Mouse (Mus musculus) liver, embryonic 13.5 days (tissue): ENCODE measurements around the gene Lrrc45. TPM values are rescaled to one million over a fixed set of nuclear protein-coding genes. Genes with fewer than 3 reads are reported as not detected.
"Not testable (repeated sequence)": the region's sequence is repeated elsewhere in the genome, so short reads cannot be mapped to it uniquely, and the experiment has no call there.

Experiments used
- ATAC-seq: fragments of 200-750 bp; cut with Nextera tagmentation; 2 replicates; pipeline ENCODE4 v1.8.0; 2017; ENCODE audit warnings: low read depth, mild to moderate bottlenecking, moderate number of reproducible peaks, moderate library complexity
- DNase-seq: peaks from one replicate; pipeline ENCODE4 v3.0.0; 2022
- H3K27ac ChIP-seq: fragments of 300-500 bp; sonication (generic); 2 replicates; pipeline ENCODE4 v1.5.1; 2015; ENCODE audit warnings: moderate library complexity, mild to moderate bottlenecking, inconsistent platforms
- H3K27me3 ChIP-seq: fragments of 300-500 bp; sonication (generic); 2 replicates; pipeline ENCODE4 v1.6.1; 2015; ENCODE audit warnings: mild to moderate bottlenecking, inconsistent platforms
- H3K36me3 ChIP-seq: fragments of 300-500 bp; sonication (generic); 2 replicates; pipeline ENCODE4 v1.6.1; 2015; ENCODE audit warnings: mild to moderate bottlenecking, inconsistent platforms
- H3K4me1 ChIP-seq: fragments of 300-500 bp; sonication (generic); replicated peaks from 2 replicates; pipeline ENCODE4 v1.6.1; 2015; ENCODE audit warnings: inconsistent platforms
- H3K4me2 ChIP-seq: fragments of 300-500 bp; sonication (generic); 2 replicates; pipeline ENCODE4 v1.6.1; 2015; ENCODE audit warnings: inconsistent platforms, mild to moderate bottlenecking, moderate library complexity
- H3K4me3 ChIP-seq: fragments of 300-500 bp; sonication (generic); replicated peaks from 2 replicates; pipeline ENCODE4 v1.5.1; 2015; ENCODE audit warnings: mild to moderate bottlenecking, inconsistent platforms
- H3K9ac ChIP-seq: fragments of 300-500 bp; sonication (generic); 2 replicates; pipeline ENCODE4 v1.6.1; 2015; ENCODE audit warnings: mild to moderate bottlenecking, inconsistent platforms
- H3K9me3 ChIP-seq: fragments of 300-500 bp; sonication (generic); replicated peaks from 2 replicates; pipeline ENCODE4 v1.6.1; 2016; ENCODE audit warnings: inconsistent platforms
- WGBS: fragments of 180-500 bp; shearing (Covaris S2); methylation state at CpG from one replicate; pipeline ENCODE4 v1.1.7; 2015; ENCODE audit not compliant: insufficient replicate concordance; 5-methylcytosine and 5-hydroxymethylcytosine counted together
- polyA plus RNA-seq: library from polyadenylated mRNA; unstranded; fragments of >200 nt; fragmentation: Nextera tagmentation; extraction: Ambion mirVana; gene quantifications from 2 replicates; pipeline ENCODE4 v1.2.1, GENCODE M21; 2015

The Lrrc45 gene
- polyA plus RNA-seq, 1 experiment from 2014 or later = 13.0 TPM

GRCm38 (mm10) chr11:120729432-120730050 is 15.8 kb downstream of the Lrrc45 start:
- not testable (repeated sequence) for H3K36me3 ChIP-seq, H3K27ac ChIP-seq, H3K9ac ChIP-seq, H3K4me3 ChIP-seq, H3K9me3 ChIP-seq
- Histone ChIP-seq H3K4me2 (peak overlapping the region; percentile 37), H3K27me3 (peaks cover 37% of the 10 kb centered on the region), H3K4me1 (peaks cover 21% of the 10 kb centered on the region)
- 3% methylated on average over 17 of the region's 21 CpGs for WGBS
- DNase-seq = peak; percentile 63
- peak; percentile 27; the same call in 1 of the 2 replicates for ATAC-seq

GRCm38 (mm10) chr11:120730331-120730870 is 16.7 kb downstream of the Lrrc45 start:
- ATAC-seq (no peak), DNase-seq (no peak)
- Histone ChIP-seq H3K36me3 (no peaks in the 10 kb centered on the region), H3K4me3 (no peak overlapping the region), H3K27me3 (peaks cover 35% of the 10 kb centered on the region), H3K9me3 (no peaks in the 10 kb centered on the region), H3K4me2 (no peak overlapping the region), H3K9ac (no peak overlapping the region), H3K27ac (no peak overlapping the region), H3K4me1 (peaks cover 21% of the 10 kb centered on the region)
- 70% methylated on average over 10 of the region's 10 CpGs for WGBS

DNA sequence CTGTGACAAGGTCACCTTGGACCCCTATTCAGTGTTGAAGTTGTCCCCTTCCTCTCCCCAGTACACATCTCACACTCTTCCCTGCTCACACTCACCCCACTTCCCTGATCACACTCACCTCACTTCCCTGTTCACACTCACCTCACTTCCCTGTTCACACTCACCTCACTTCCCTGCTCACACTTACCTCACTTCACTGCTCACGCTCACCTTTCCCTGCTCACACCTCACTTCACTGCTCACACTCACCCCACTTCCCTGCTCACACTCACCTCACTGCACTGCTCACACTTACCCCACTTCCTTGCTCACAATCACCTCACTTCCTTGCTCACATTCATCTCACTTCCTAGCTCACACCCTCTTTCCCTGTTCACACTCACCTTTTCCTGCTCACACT is 17.7 kb downstream of the Lrrc45 start:
- Histone ChIP-seq H3K36me3 (no peaks in the 10 kb centered on the region), H3K9me3 (no peaks in the 10 kb centered on the region), H3K4me3 (no peak overlapping the region), H3K27me3 (peaks cover 26% of the 10 kb centered on the region), H3K9ac (no peak overlapping the region), H3K4me2 (no peak overlapping the region), H3K4me1 (peaks cover 16% of the 10 kb centered on the region), H3K27ac (no peak overlapping the region)
- 76% methylated on average over 1 of the region's 1 CpGs for WGBS
- DNase-seq (no peak), ATAC-seq (no peak)

- H3K4me2 ChIP-seq = no peak within 1 kb of the TSS
- no peak for ATAC-seq
Measured at GRCm38 (mm10) chr11:120731858-120732680, 18.3 kb downstream of the Lrrc45 start, which contains the start of gene Cbr2. Cbr2 (minus strand) TSS chr11:120732114.

DNA sequence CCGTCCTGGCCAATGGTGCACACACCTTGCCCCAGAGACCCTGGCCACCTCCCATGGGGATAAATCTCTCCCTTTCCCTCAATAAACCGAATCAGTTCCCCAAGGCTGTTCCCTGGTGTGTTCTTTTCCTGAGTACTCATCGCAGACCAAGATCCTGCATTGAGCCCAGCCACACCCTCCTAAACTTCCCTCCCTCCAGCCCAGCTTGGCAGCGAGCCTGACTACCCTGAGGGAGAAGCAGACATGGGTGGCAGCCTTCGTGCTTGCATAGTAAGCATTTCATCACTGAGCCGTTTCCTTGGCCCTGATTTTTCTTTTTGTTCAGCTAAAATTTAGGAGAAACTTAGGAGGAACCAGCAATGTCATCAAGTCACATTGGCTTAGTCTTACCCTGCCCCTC is 19.8 kb downstream of the Lrrc45 start:
- Histone ChIP-seq H3K4me1 (peaks cover 9% of the 10 kb centered on the region), H3K9ac (no peak overlapping the region), H3K27me3 (peaks cover 25% of the 10 kb centered on the region), H3K9me3 (no peaks in the 10 kb centered on the region), H3K27ac (no peak overlapping the region), H3K4me3 (no peak overlapping the region), H3K4me2 (no peak overlapping the region), H3K36me3 (no peaks in the 10 kb centered on the region)
- ATAC-seq (no peak), DNase-seq (no peak)
- 43% methylated on average over 6 of the region's 6 CpGs for WGBS

More at GRCm38 (mm10) chr11:120731858-120732680, 18.3 kb downstream of the Lrrc45 start, which contains the start of gene Cbr2:
- H3K36me3 ChIP-seq = no peaks in the 10 kb centered on the region
- H3K9ac ChIP-seq = no peak within 1 kb of the TSS
- 69% methylated on average over 12 of the region's 12 CpGs for WGBS
- H3K27ac ChIP-seq = no peak within 1 kb of the TSS
- H3K4me3 ChIP-seq = no peak within 1 kb of the TSS
- H3K27me3 ChIP-seq = peaks cover 26% of the 10 kb centered on the region
- H3K9me3 ChIP-seq = no peaks in the 10 kb centered on the region
- no peak for DNase-seq
- peaks cover 10% of the 10 kb centered on the region for H3K4me1 ChIP-seq

- H3K27me3 ChIP-seq = peaks cover 12% of the 10 kb centered on the region
- DNase-seq (no peak), ATAC-seq (no peak)
- no peak overlapping the region for H3K4me3 ChIP-seq
- no peaks in the 10 kb centered on the region for H3K36me3 ChIP-seq
- no peak overlapping the region for H3K4me2 ChIP-seq
- no peak overlapping the region for H3K27ac ChIP-seq
- no peak overlapping the region for H3K9ac ChIP-seq
- WGBS = 51% methylated on average over 6 of the region's 6 CpGs
- no peaks in the 10 kb centered on the region for H3K9me3 ChIP-seq
- no peaks in the 10 kb centered on the region for H3K4me1 ChIP-seq
Measured at GRCm38 (mm10) chr11:120736424-120736823, 22.7 kb downstream of the Lrrc45 start.

DNA sequence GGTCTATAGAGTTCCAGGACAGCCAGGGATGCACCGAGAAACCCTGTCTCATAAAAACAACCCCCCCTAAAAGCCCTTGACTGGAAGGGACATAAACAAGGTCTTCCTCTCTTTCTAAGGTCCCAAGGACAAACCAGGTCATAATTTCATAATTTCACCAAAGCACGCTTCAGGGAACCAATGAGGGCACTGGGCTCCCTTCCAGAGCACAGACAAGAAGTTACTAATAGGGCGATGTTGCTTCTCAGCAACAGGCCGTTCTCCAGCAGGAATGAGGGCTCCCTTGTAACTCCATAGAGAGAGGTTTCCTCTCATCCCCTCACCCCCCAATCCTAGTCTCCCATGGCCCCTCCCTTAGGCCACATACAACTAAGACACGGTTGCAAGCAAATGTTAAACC is 27.3 kb downstream of the Lrrc45 start:
- Histone ChIP-seq H3K9ac (no peak overlapping the region), H3K36me3 (no peaks in the 10 kb centered on the region), H3K4me3 (no peak overlapping the region), H3K4me1 (no peaks in the 10 kb centered on the region), H3K27me3 (peaks cover 3% of the 10 kb centered on the region; the same call in 1 of the 2 replicates), H3K4me2 (no peak overlapping the region), H3K27ac (no peak overlapping the region), H3K9me3 (no peaks in the 10 kb centered on the region)
- no peak for ATAC-seq
- no peak for DNase-seq
- WGBS = 75% methylated on average over 5 of the region's 5 CpGs

DNA sequence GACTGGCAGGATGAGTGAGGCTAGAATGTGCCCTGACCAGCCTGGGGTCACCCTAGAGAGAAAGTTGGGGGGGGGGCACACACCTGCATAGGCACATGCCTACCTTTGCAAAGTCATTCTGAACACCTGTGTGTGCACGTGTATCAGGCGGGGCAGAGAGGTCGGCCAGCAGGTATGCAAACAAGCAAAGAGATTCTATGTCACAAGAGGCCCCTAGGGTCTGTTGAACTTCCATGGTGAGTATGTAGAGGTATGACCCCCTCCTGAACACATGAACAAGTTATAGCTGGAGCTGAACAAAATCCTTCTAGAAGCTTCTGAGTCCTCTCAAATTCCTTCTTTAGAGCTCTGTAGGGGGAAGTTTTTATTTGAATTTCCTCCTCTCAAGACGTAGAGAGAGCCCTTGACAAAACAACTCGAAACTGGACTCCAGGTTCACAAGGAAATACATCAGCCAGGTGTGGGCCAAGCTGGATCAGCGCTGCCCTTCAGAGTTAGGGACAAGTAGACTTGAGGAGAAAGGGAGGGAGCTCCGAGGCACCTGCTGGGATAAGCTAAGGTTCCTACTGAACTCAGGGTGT is 30.5 kb downstream of the Lrrc45 start:
- Histone ChIP-seq H3K27ac (no peak overlapping the region), H3K9me3 (no peaks in the 10 kb centered on the region), H3K4me2 (no peak overlapping the region), H3K4me3 (no peak overlapping the region), H3K9ac (no peak overlapping the region), H3K4me1 (no peaks in the 10 kb centered on the region), H3K27me3 (peaks cover 3% of the 10 kb centered on the region; the same call in 1 of the 2 replicates), H3K36me3 (no peaks in the 10 kb centered on the region)
- DNase-seq (no peak), ATAC-seq (no peak)
- 58% methylated on average over 7 of the region's 7 CpGs for WGBS

GRCm38 (mm10) chr11:120747974-120748373 is 34.2 kb downstream of the Lrrc45 start:
- Histone ChIP-seq H3K4me2 (no peak overlapping the region), H3K27ac (no peak overlapping the region), H3K27me3 (no peaks in the 10 kb centered on the region), H3K4me1 (no peaks in the 10 kb centered on the region), H3K36me3 (no peaks in the 10 kb centered on the region), H3K9me3 (no peaks in the 10 kb centered on the region), H3K9ac (no peak overlapping the region), H3K4me3 (no peak overlapping the region)
- no peak for ATAC-seq
- DNase-seq = no peak
- 52% methylated on average over 4 of the region's 4 CpGs for WGBS

- DNase-seq = peak; percentile 20
- Histone ChIP-seq H3K27me3 (no peaks in the 10 kb centered on the region), H3K36me3 (no peaks in the 10 kb centered on the region), H3K4me1 (no peaks in the 10 kb centered on the region), H3K9me3 (no peaks in the 10 kb centered on the region), H3K27ac (no peak overlapping the region), H3K4me2 (no peak overlapping the region), H3K9ac (no peak overlapping the region), H3K4me3 (no peak overlapping the region)
- 50% methylated on average over 8 of the region's 8 CpGs for WGBS
- no peak for ATAC-seq
Measured at GRCm38 (mm10) chr11:120749430-120749829, 35.7 kb downstream of the Lrrc45 start.

DNA sequence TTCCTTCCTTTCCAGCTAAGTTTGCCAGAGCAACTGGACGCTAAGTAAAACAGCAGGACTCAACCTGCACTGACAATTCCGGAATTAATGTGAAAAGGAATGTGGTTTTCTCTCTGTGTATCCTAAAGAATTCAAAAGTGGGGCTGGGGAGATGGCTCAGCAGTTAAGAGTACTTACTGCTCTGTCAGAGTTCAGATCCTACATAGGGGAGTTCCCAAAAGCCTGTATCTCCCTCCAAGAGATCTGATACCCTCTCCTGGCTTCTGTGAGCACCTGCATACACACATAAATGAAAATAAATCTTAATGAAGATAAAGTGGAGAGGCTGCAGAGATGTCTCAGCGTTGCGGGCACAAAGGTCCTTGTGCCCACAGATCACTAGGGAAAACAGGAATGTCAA is 37.9 kb downstream of the Lrrc45 start:
- Histone ChIP-seq H3K4me2 (no peak overlapping the region), H3K9me3 (no peaks in the 10 kb centered on the region), H3K36me3 (no peaks in the 10 kb centered on the region), H3K4me1 (no peaks in the 10 kb centered on the region), H3K27me3 (no peaks in the 10 kb centered on the region), H3K9ac (no peak overlapping the region), H3K4me3 (no peak overlapping the region), H3K27ac (no peak overlapping the region)
- ATAC-seq (no peak), DNase-seq (no peak)
- WGBS = 62% methylated on average over 4 of the region's 4 CpGs
